Mouse (Mus musculus): ENCODE measurements around the gene Cacna1i.

GRCm38 (mm10) chr15:80288036-80288435 is 998 bp downstream of the Cacna1i start:
- TF ChIP-seq POLR2A (IDR thresholded peaks at IDR 0.05; ENCODE audit: extremely low read depth, insufficient read depth, low read length), result no peak
- no peak for TF ChIP-seq CTCF (IDR thresholded peaks at IDR 0.05; ENCODE audit: extremely low read depth, insufficient read depth, low read length)
